Mouse (Mus musculus) kidney, postnatal 0 days (tissue): ENCODE data around the gene Ubxn11. TPM values are rescaled to one million over a fixed set of nuclear protein-coding genes. Genes with fewer than 3 reads are reported as not detected.
"Not testable (repeated sequence)": the region's sequence is repeated elsewhere in the genome, so short reads cannot be mapped to it uniquely, and the experiment has no call there.

Experiments used
- ATAC-seq: fragments of 200-750 bp; cut with Nextera tagmentation; replicated peaks from 2 replicates; pipeline ENCODE4 v1.8.0; 2017; ENCODE audit warnings: low read depth, moderate number of reproducible peaks, moderate TSS enrichment, moderate library complexity; ENCODE audit not compliant: low FRiP score
- DNase-seq: peaks from one replicate; pipeline ENCODE4 v3.0.0-alpha.2; 2016; ENCODE audit warnings: low spot score
- H3K27ac ChIP-seq: fragments of 300-500 bp; sonication (generic); 2 replicates; pipeline ENCODE4 v1.5.1; 2014; ENCODE audit warnings: mild to moderate bottlenecking
- H3K27me3 ChIP-seq: fragments of 300-500 bp; sonication (generic); 2 replicates; pipeline ENCODE4 v1.6.1; 2014; ENCODE audit warnings: low read length, mixed read lengths; ENCODE audit not compliant: insufficient read depth
- H3K36me3 ChIP-seq: fragments of 300-500 bp; sonication (generic); 2 replicates; pipeline ENCODE4 v1.6.1; 2014; ENCODE audit warnings: low read length, mixed read lengths; ENCODE audit not compliant: insufficient read depth
- H3K4me1 ChIP-seq: fragments of 300-500 bp; sonication (generic); replicated peaks from 2 replicates; pipeline ENCODE4 v1.6.1; 2014; ENCODE audit warnings: antibody characterized with exemption, low read length, mixed read lengths; ENCODE audit not compliant: insufficient read depth
- H3K4me2 ChIP-seq: fragments of 300-500 bp; sonication (generic); 2 replicates; pipeline ENCODE4 v1.6.1; 2014; ENCODE audit warnings: mild to moderate bottlenecking, low read length, moderate library complexity, mixed read lengths
- H3K4me3 ChIP-seq: fragments of 300-500 bp; sonication (generic); replicated peaks from 2 replicates; pipeline ENCODE4 v1.5.1; 2014; ENCODE audit warnings: low read depth, low read length
- H3K9ac ChIP-seq: fragments of 300-500 bp; sonication (generic); 2 replicates; pipeline ENCODE4 v1.6.1; 2014; ENCODE audit warnings: low read depth, low read length
- H3K9me3 ChIP-seq: fragments of 300-500 bp; sonication (generic); replicated peaks from 2 replicates; pipeline ENCODE4 v1.6.1; 2016; ENCODE audit warnings: low read length, inconsistent platforms, mixed read lengths
- CTCF ChIP-seq: IDR thresholded peaks from 2 replicates; pipeline ENCODE4 v1.5.1; 2016; ENCODE audit warnings: antibody characterized with exemption, low read depth, mild to moderate bottlenecking, moderate library complexity
- WGBS: fragments of 180-500 bp; shearing (Covaris S2); extraction: QIAGEN DNeasy Blood & Tissue Kit; methylation state at CpG from one replicate; pipeline ENCODE4 v1.1.7; 2014; 5-methylcytosine and 5-hydroxymethylcytosine counted together
- polyA plus RNA-seq: library from polyadenylated mRNA; unstranded; fragments of >200 nt; fragmentation: Nextera tagmentation; extraction: Ambion mirVana; gene quantifications from 2 replicates; pipeline ENCODE4 v1.2.1, GENCODE M21; 2015

Gene Ubxn11
- polyA plus RNA-seq, 1 experiment from 2014 or later: 7.8 TPM

- WGBS: 75% methylated on average over 3 of the region's 3 CpGs
- H3K9me3 ChIP-seq: no peaks in the 10 kb centered on the region
- H3K27ac ChIP-seq: no peak overlapping the region
- H3K4me2 ChIP-seq: no peak overlapping the region
- H3K27me3 ChIP-seq: no peaks in the 10 kb centered on the region
- ATAC-seq: no peak
- no peak for DNase-seq
- H3K4me1 ChIP-seq: peaks cover 8% of the 10 kb centered on the region
- 0 out of 2 replicates have a peak, but pooled peaks cover 9% of the 10 kb centered on the region for H3K36me3 ChIP-seq
- TF ChIP-seq CTCF: no peak
- H3K9ac ChIP-seq: no peak overlapping the region
- H3K4me3 ChIP-seq: no peak overlapping the region
Observed at GRCm38 (mm10) chr4:134132117-134132516, 29.7 kb downstream of the Ubxn11 start.

GRCm38 (mm10) chr4:134132519-134133095 lies 30.2 kb downstream of the Ubxn11 start:
- DNase-seq (no peak), ATAC-seq (no peak)

GRCm38 (mm10) chr4:134136280-134136926 lies 34.0 kb downstream of the Ubxn11 start:
- Histone ChIP-seq H3K9me3 (no peaks in the 10 kb centered on the region), H3K27ac (no peak overlapping the region), H3K27me3 (no peaks in the 10 kb centered on the region), H3K4me2 (no peak overlapping the region), H3K36me3 (no peaks in the 10 kb centered on the region), H3K4me3 (no peak overlapping the region), H3K4me1 (no peaks in the 10 kb centered on the region; the same call in 1 of the 2 replicates), H3K9ac (no peak overlapping the region)
- WGBS: 34% methylated on average over 3 of the region's 3 CpGs
- ATAC-seq (no peak), DNase-seq (no peak)
- no peak for TF ChIP-seq CTCF

More at GRCm38 (mm10) chr4:134132519-134133095, 30.2 kb downstream of the Ubxn11 start:
- Histone ChIP-seq H3K36me3 (0 out of 2 replicates have a peak, but pooled peaks cover 9% of the 10 kb centered on the region), H3K9me3 (no peaks in the 10 kb centered on the region), H3K4me3 (no peak overlapping the region), H3K27ac (no peak overlapping the region), H3K4me1 (peaks cover 4% of the 10 kb centered on the region), H3K27me3 (no peaks in the 10 kb centered on the region), H3K4me2 (no peak overlapping the region), H3K9ac (no peak overlapping the region)
- 74% methylated on average over 8 of the region's 8 CpGs for WGBS
- no peak for TF ChIP-seq CTCF

- no peak for TF ChIP-seq CTCF
- Histone ChIP-seq H3K36me3 (no peaks in the 10 kb centered on the region), H3K4me1 (no peaks in the 10 kb centered on the region), H3K27ac (no peak overlapping the region), H3K4me2 (no peak overlapping the region), H3K9ac (no peak overlapping the region), H3K4me3 (no peak overlapping the region), H3K9me3 (no peaks in the 10 kb centered on the region), H3K27me3 (no peaks in the 10 kb centered on the region)
- 90% methylated on average over 2 of the region's 2 CpGs for whole genome bisulfite sequencing
- ATAC-seq (no peak), DNase-seq (no peak)
Observed at GRCm38 (mm10) chr4:134138857-134139256, 36.5 kb downstream of the Ubxn11 start.

GRCm38 (mm10) chr4:134144297-134144696 lies 41.9 kb downstream of the Ubxn11 start:
- DNase-seq, H3K4me3 ChIP-seq, H3K4me1 ChIP-seq, H3K9me3 ChIP-seq, H3K27ac ChIP-seq, ATAC-seq, H3K27me3 ChIP-seq, H3K4me2 ChIP-seq, H3K9ac ChIP-seq: not testable (repeated sequence)
- WGBS: 96% methylated on average over 5 of the region's 5 CpGs
- H3K36me3 ChIP-seq: 0 out of 2 replicates have a peak, but pooled peaks cover 14% of the 10 kb centered on the region

GRCm38 (mm10) chr4:134149389-134149788 lies 47.0 kb downstream of the Ubxn11 start:
- H3K27ac ChIP-seq: no peak overlapping the region
- H3K4me1 ChIP-seq: no peaks in the 10 kb centered on the region
- WGBS: 91% methylated on average over 4 of the region's 4 CpGs
- no peak overlapping the region for H3K9ac ChIP-seq
- H3K36me3 ChIP-seq: 0 out of 2 replicates have a peak, but pooled peaks cover 19% of the 10 kb centered on the region
- ATAC-seq: no peak
- H3K9me3 ChIP-seq: no peaks in the 10 kb centered on the region
- no peaks in the 10 kb centered on the region for H3K27me3 ChIP-seq
- no peak for TF ChIP-seq CTCF
- H3K4me2 ChIP-seq: no peak overlapping the region
- no peak for DNase-seq
- no peak overlapping the region for H3K4me3 ChIP-seq
